Mouse (Mus musculus): ENCODE measurements around the gene Wfikkn2. TPM values are rescaled to one million over a fixed set of nuclear protein-coding genes. Genes with fewer than 3 reads are reported as not detected.

The Wfikkn2 gene
- polyA plus RNA-seq, 1 experiment from 2014 or later, result 4.1 TPM

DNA sequence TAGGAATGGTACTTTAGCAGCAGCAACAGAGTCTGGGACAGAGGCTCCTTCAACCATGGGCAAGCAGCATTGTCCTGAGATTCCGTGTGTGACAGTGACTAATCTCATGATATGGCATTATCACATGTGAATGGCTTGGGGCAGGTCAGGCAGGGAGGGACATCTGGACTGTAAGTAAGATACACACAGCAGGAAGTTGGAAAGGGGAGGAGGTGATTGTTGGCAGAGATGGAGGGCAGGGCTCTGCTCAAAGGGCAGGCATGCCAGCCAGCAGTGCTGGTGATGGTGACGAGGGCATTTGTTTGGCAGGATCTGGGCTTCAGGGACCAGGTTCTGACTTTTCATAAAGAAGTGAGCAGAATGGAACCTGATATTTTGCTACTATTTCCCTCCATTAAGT lies 52.7 kb downstream of the Wfikkn2 start:
- 43% methylated on average over 2 of the region's 2 CpGs for WGBS
- Histone ChIP-seq H3K36me3 (ENCODE audit: control insufficient read depth, insufficient read depth, low read length) (no peaks in the 10 kb centered on the region), H3K4me1 (ENCODE audit: control insufficient read depth, insufficient read depth, low read length) (no peaks in the 10 kb centered on the region), H3K9me3 (replicated peaks; ENCODE audit: control insufficient read depth, low read length, poor library complexity, severe bottlenecking) (no peaks in the 10 kb centered on the region), H3K4me3 (ENCODE audit: low read depth, low read length) (no peak overlapping the region), H3K27ac (ENCODE audit: low read length) (no peak overlapping the region), H3K9ac (ENCODE audit: low read depth, low read length) (no peak overlapping the region), H3K27me3 (ENCODE audit: control insufficient read depth, insufficient read depth, low read depth, low read length) (no peaks in the 10 kb centered on the region), H3K4me2 (ENCODE audit: low read length) (no peak overlapping the region)
- ATAC-seq, result no peak

DNA sequence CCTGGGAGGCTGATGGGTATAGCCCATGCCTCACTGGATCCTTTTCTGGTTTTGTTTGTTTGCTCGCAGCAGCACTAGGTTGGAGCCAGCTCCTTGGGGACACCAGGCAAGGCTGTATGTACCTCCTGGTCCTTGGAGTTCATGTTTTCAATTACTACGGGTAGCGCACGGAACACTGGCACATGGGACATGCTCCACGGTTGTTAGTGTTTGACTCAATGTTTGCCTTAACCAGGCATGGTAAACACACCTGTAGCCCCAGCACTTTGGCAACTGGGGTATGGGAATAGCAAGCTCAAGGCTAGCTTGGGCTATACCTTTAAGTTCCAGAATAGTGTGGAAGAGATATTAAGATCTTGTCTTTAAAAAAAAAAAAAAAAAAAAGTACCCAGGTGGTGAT lies 55.1 kb downstream of the Wfikkn2 start:
- Histone ChIP-seq H3K4me1 (ENCODE audit: control insufficient read depth, insufficient read depth, low read length) (no peaks in the 10 kb centered on the region), H3K9me3 (replicated peaks; ENCODE audit: control insufficient read depth, low read length, poor library complexity, severe bottlenecking) (no peaks in the 10 kb centered on the region), H3K27me3 (ENCODE audit: control insufficient read depth, insufficient read depth, low read depth, low read length) (no peaks in the 10 kb centered on the region), H3K4me2 (ENCODE audit: low read length) (no peak overlapping the region), H3K36me3 (ENCODE audit: control insufficient read depth, insufficient read depth, low read length) (no peaks in the 10 kb centered on the region), H3K9ac (ENCODE audit: low read depth, low read length) (no peak overlapping the region), H3K27ac (ENCODE audit: low read length) (no peak overlapping the region), H3K4me3 (ENCODE audit: low read depth, low read length) (no peak overlapping the region)
- 83% methylated on average over 5 of the region's 5 CpGs for WGBS
- no peak for ATAC-seq

DNA sequence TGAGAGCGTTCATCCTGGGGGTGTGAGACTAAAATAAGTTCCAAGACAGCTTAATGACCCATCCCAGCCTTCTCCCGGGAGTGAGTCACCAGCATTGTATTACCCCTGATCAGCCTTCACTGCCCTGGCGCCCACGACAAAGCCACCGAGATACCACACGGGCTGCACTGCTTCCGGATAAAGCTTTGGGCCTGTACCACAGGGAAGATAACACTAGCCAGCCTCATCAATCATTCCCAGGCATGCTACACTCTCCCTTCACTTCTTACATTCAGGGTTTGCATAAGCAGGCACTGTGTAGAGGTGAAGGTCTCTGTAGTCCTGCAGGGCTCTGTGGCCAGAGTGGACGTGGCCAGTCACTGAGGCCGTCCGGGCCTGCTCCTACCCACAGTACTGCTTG lies 56.2 kb downstream of the Wfikkn2 start:
- no peak for ATAC-seq
- no peaks in the 10 kb centered on the region for H3K4me1 ChIP-seq (ENCODE audit: control insufficient read depth, insufficient read depth, low read length)
- H3K27ac ChIP-seq (ENCODE audit: low read length), result no peak overlapping the region
- no peaks in the 10 kb centered on the region for H3K27me3 ChIP-seq (ENCODE audit: control insufficient read depth, insufficient read depth, low read depth, low read length)
- H3K9me3 ChIP-seq (replicated peaks; ENCODE audit: control insufficient read depth, low read length, poor library complexity, severe bottlenecking), result no peaks in the 10 kb centered on the region
- H3K4me2 ChIP-seq (ENCODE audit: low read length), result no peak overlapping the region
- no peak overlapping the region for H3K4me3 ChIP-seq (ENCODE audit: low read depth, low read length)
- WGBS, result 73% methylated on average over 10 of the region's 10 CpGs
- no peak overlapping the region for H3K9ac ChIP-seq (ENCODE audit: low read depth, low read length)
- no peaks in the 10 kb centered on the region for H3K36me3 ChIP-seq (ENCODE audit: control insufficient read depth, insufficient read depth, low read length)

Other genes with a start within 250 kb of the Wfikkn2 start
- gene Spag9, start 249.9 kb downstream of the Wfikkn2 start, polyA plus RNA-seq (2015; fragmentation: Nextera tagmentation; extraction: Ambion mirVana), result 82.7 and 92.9 TPM in 2 replicates
- 28.1 and 28.6 TPM in 2 replicates for gene Tob1, start 34.6 kb downstream of the Wfikkn2 start, polyA plus RNA-seq (2015; fragmentation: Nextera tagmentation; extraction: Ambion mirVana)
- 0.95 TPM in 1 of 2 replicates, not detected in the other for gene Gm21885, start 35.9 kb upstream of the Wfikkn2 start, polyA plus RNA-seq (2015; fragmentation: Nextera tagmentation; extraction: Ambion mirVana)
- 142 and 159 TPM in 2 replicates for gene Luc7l3, start 76.0 kb upstream of the Wfikkn2 start, polyA plus RNA-seq (2015; fragmentation: Nextera tagmentation; extraction: Ambion mirVana)
- gene Ankrd40, start 82.0 kb upstream of the Wfikkn2 start, polyA plus RNA-seq (2015; fragmentation: Nextera tagmentation; extraction: Ambion mirVana), result 8.5 and 10.2 TPM in 2 replicates
- 0.57 and 0.92 TPM in 2 replicates for gene Abcc3, start 147.0 kb upstream of the Wfikkn2 start, polyA plus RNA-seq (2015; fragmentation: Nextera tagmentation; extraction: Ambion mirVana)
- gene Cacna1g, start 228.2 kb upstream of the Wfikkn2 start, polyA plus RNA-seq (2015; fragmentation: Nextera tagmentation; extraction: Ambion mirVana), result 18.4 and 21.2 TPM in 2 replicates
- gene Spata20, start 240.2 kb upstream of the Wfikkn2 start, polyA plus RNA-seq (2015; fragmentation: Nextera tagmentation; extraction: Ambion mirVana), result 0.43 and 0.66 TPM in 2 replicates

Measured in midbrain, embryonic 16.5 days (tissue).